15 mouse cellular contexts compared by ENCODE assay signal in genomic region chr12:32602131-32602815, GRCm38 (mm10).
DNase-seq lines count a peak whose midpoint lies in the region; ATAC-seq lines count a peak whose summit lies in the region.
"Had no signal": no experiment of that assay in that cellular context is flagged by ENCODE, and none has a peak within 500 bp of the region (broad histone marks: within the 10 kb centered on the region; RNA-seq: fewer than 3 reads in every experiment).

No protein-coding gene starts in this region.

- 79% methylated on average over 10 of the region's 10 CpGs for WGBS in heart, embryonic 10.5 days

- no peaks in the 10 kb centered on the region for H3K27me3 ChIP-seq in heart, embryonic 10.5 days (ENCODE audit: insufficient read depth, poor library complexity, severe bottlenecking)
- H3K27me3 ChIP-seq: embryonic facial prominence, embryonic 12.5 days; neural tube, embryonic 13.5 days had no signal

- DNase-seq in left cerebral cortex, postnatal 10 days (ENCODE audit: extremely low spot score in 1 of 2, low spot score in 2 of 2), result peak; percentile 15 to 21
- no peak for DNase-seq in left cerebral cortex, postnatal 4 days
- DNase-seq in brain, adult 2 months (ENCODE audit: low read depth, low spot score), result peak; percentile 32
- peak; percentile 8 for DNase-seq in forelimb bud, embryonic 11.5 days (ENCODE audit: low read depth, low spot score)
- no peak for DNase-seq in gastrocnemius, adult 18-20 months (ENCODE audit: low spot score)
- DNase-seq in heart, embryonic 10.5 days (ENCODE audit: low spot score), result no peak
- DNase-seq in thymus, postnatal 4 days, result no peak
- DNase-seq: adrenal gland, adult 8-10 months; cerebellum, adult 11-12 months; kidney, postnatal 36 days had no signal

- peaks cover 5% of the 10 kb centered on the region; the same call in 1 of the 2 replicates for H3K9me3 ChIP-seq in heart, embryonic 10.5 days
- H3K9me3 ChIP-seq: embryonic facial prominence, embryonic 12.5 days; neural tube, embryonic 13.5 days had no signal

- intact Hi-C loops in left cerebral cortex, postnatal 10 days (cut with DNase I), result no loop called here
- intact Hi-C loops in left cerebral cortex, postnatal 4 days (cut with DNase I), result no loop called here

- H3K4me3 ChIP-seq in heart, embryonic 10.5 days, result no peak overlapping the region
- H3K4me3 ChIP-seq: embryonic facial prominence, embryonic 12.5 days; neural tube, embryonic 13.5 days had no signal

- no peaks in the 10 kb centered on the region for H3K36me3 ChIP-seq in heart, embryonic 10.5 days
- H3K36me3 ChIP-seq: embryonic facial prominence, embryonic 12.5 days; neural tube, embryonic 13.5 days had no signal

- peak; percentile 64 for ATAC-seq in megakaryocyte progenitor cell, adult 5-6 weeks (replicated peaks; ENCODE audit: poor library complexity)
- ATAC-seq: CD4-positive, CD25-positive, alpha-beta regulatory T cell, adult 4 months had no signal

- H3K27ac ChIP-seq in heart, embryonic 10.5 days, result no peak overlapping the region
- H3K27ac ChIP-seq: embryonic facial prominence, embryonic 12.5 days; liver, embryonic 14.5 days; neural tube, embryonic 13.5 days had no signal

- no peaks in the 10 kb centered on the region for H3K4me1 ChIP-seq in heart, embryonic 10.5 days
- H3K4me1 ChIP-seq: embryonic facial prominence, embryonic 12.5 days; neural tube, embryonic 13.5 days had no signal

Comparison
In these comparisons a context has a peak if more than half of its experiments do, and no peak if none do; other contexts are left out.
1. DNase-seq: peak in left cerebral cortex, postnatal 10 days (2 of 2), brain, adult 2 months (single experiment) and forelimb bud, embryonic 11.5 days (single experiment); none in left cerebral cortex, postnatal 4 days (single experiment), gastrocnemius, adult 18-20 months (single experiment), heart, embryonic 10.5 days (single experiment) and thymus, postnatal 4 days (single experiment).